Mouse (Mus musculus): ENCODE measurements around the gene Smyd3. TPM values are rescaled to one million over a fixed set of nuclear protein-coding genes. Genes with fewer than 3 reads are reported as not detected.

The Smyd3 gene
- polyA plus RNA-seq, 1 experiment from 2014 or later: 5.8 TPM

DNA sequence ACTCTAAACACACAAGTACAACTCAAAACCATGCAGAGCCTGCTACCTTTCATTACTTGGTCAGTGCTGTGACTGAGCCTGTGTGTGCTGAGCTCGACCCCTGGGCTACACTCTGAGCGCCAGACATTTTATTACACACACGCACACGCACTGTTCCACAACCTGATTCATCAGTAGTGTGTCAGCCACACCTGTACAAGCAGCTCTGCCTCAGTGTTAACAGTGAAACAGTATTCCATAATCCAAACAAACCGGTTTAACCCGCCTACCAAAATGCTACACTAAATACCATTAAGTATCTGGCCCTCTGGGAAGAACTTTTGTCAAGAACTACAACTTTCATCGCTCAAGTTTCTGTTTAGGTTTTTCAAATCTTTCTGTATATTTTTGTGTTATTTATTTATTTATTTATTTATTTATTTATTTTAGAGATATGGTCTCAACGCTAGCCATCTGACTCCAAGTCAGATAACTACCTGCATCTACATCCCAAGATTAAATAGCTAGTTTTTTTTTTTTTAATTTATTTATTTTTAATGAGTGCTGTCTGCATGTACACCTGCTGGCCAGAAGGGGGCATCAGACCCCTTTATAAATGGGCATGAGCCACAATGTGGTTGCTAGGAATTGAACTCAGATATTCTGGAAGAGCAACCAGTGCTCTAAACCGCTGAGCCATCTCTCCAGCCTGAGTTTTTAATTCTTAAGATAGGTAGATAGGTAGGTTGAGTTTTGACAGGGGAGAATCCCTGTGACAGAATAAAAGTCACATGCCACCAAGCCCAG, 11.1 kb downstream of the Smyd3 start:
- TF ChIP-seq CTCF (IDR thresholded peaks at IDR 0.05) (peak; percentile 74), EP300 (IDR thresholded peaks at IDR 0.05) (no peak)
- DNase-seq (ENCODE audit: low spot score) (peak; percentile 75), ATAC-seq (no peak)
- no peaks in the 10 kb centered on the region for H3K4me1 ChIP-seq (ENCODE audit: insufficient read depth, low read depth, low read length)
- H3K4me2 ChIP-seq (replicated peaks; ENCODE audit: low read depth, low read length): no peak overlapping the region
- no peaks in the 10 kb centered on the region for H3K9me3 ChIP-seq (ENCODE audit: low read length)
- 48% methylated on average over 9 of the region's 9 CpGs for WGBS
- no peak overlapping the region for H3K27ac ChIP-seq (ENCODE audit: low read length)
- H3K4me3 ChIP-seq (ENCODE audit: low read depth, low read length): no peak overlapping the region
- no peaks in the 10 kb centered on the region for H3K36me3 ChIP-seq (ENCODE audit: insufficient read depth, low read length)
- no peaks in the 10 kb centered on the region for H3K27me3 ChIP-seq (replicated peaks; ENCODE audit: insufficient read depth, low read length)
- H3K9ac ChIP-seq (replicated peaks; ENCODE audit: low read depth): no peak overlapping the region

DNA sequence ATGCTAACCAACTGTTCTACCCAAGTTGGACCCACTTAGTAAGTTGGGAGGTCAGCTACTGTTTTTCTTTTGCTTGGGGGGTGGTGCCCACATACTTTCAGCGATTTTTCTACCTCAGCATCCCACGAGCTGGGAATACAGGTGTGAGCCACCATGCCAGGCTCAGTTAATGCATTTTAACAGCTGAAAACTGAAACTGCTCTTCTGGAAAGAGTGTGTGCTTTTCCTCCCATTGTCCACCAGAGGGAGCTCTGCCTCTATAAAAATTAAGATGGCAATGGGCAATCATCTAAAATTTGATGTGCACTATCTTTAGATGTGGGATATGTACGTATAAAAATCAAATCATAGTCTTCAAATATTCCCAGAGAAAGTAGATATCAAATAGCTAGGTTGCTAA, 15.3 kb downstream of the Smyd3 start:
- ATAC-seq (no peak), DNase-seq (ENCODE audit: low spot score) (peak; percentile 68)
- WGBS: 7% methylated on average over 3 of the region's 3 CpGs
- H3K9me3 ChIP-seq (ENCODE audit: low read length): no peaks in the 10 kb centered on the region
- TF ChIP-seq EP300 (IDR thresholded peaks at IDR 0.05) (no peak), CTCF (IDR thresholded peaks at IDR 0.05) (peak; percentile 81)
- H3K27me3 ChIP-seq (replicated peaks; ENCODE audit: insufficient read depth, low read length): no peaks in the 10 kb centered on the region
- H3K4me1 ChIP-seq (ENCODE audit: insufficient read depth, low read depth, low read length): no peaks in the 10 kb centered on the region
- H3K4me2 ChIP-seq (replicated peaks; ENCODE audit: low read depth, low read length): no peak overlapping the region
- no peak overlapping the region for H3K9ac ChIP-seq (replicated peaks; ENCODE audit: low read depth)
- no peaks in the 10 kb centered on the region for H3K36me3 ChIP-seq (ENCODE audit: insufficient read depth, low read length)
- H3K27ac ChIP-seq (ENCODE audit: low read length): no peak overlapping the region
- H3K4me3 ChIP-seq (ENCODE audit: low read depth, low read length): no peak overlapping the region

DNA sequence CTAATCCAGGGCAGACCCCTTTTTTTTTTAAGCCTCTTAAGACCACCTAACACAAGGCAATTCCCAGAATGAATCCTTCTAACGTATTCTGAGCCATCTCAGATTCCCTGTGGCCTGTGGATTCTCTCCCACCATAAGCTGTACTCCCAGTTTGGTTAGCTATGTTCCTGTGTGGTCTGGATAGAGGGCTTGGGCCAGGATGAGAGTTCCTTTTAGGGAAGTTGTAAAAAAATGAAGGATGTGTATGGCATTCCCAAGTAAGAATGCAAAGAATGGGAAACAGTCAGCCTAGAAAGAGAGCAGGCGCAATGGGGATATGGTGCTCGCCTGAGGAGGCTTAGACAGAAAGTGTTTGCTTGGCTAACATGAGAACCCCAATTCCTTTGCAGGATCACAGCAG, 18.6 kb downstream of the Smyd3 start:
- no peak for TF ChIP-seq CTCF (IDR thresholded peaks at IDR 0.05)
- TF ChIP-seq EP300 (IDR thresholded peaks at IDR 0.05): no peak
- H3K27ac ChIP-seq (ENCODE audit: low read length): no peak overlapping the region
- no peaks in the 10 kb centered on the region for H3K27me3 ChIP-seq (replicated peaks; ENCODE audit: insufficient read depth, low read length)
- no peak overlapping the region for H3K9ac ChIP-seq (replicated peaks; ENCODE audit: low read depth)
- DNase-seq (ENCODE audit: low spot score) (peak; percentile 22), ATAC-seq (no peak; the same call in 1 of the 2 replicates)
- WGBS: 60% methylated on average over 3 of the region's 3 CpGs
- H3K4me2 ChIP-seq (replicated peaks; ENCODE audit: low read depth, low read length): no peak overlapping the region
- H3K4me1 ChIP-seq (ENCODE audit: insufficient read depth, low read depth, low read length): no peaks in the 10 kb centered on the region
- H3K36me3 ChIP-seq (ENCODE audit: insufficient read depth, low read length): no peaks in the 10 kb centered on the region
- no peaks in the 10 kb centered on the region for H3K9me3 ChIP-seq (ENCODE audit: low read length)
- no peak overlapping the region for H3K4me3 ChIP-seq (ENCODE audit: low read depth, low read length)

DNA sequence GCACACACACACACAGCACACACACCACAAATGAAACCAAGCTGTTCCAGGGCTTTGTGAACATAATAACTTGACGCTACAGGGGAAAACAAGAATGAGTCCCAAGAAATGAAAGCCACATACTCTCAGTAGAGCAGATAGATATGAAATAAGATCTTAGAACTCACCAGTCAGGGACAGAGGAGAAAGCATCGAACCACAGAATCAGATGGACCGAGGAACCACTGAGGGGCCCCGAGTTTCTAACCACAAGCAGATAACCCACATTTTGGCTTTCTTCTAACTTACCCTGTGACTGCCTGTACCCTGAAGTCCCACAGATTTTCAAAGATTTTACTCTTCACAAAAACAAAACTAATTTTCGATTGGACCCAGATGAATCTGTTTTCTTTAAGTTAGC, 24.9 kb downstream of the Smyd3 start:
- Histone ChIP-seq H3K27me3 (replicated peaks; ENCODE audit: insufficient read depth, low read length) (no peaks in the 10 kb centered on the region), H3K4me3 (ENCODE audit: low read depth, low read length) (no peak overlapping the region), H3K4me2 (replicated peaks; ENCODE audit: low read depth, low read length) (no peak overlapping the region), H3K4me1 (ENCODE audit: insufficient read depth, low read depth, low read length) (no peaks in the 10 kb centered on the region), H3K9ac (replicated peaks; ENCODE audit: low read depth) (no peak overlapping the region), H3K36me3 (ENCODE audit: insufficient read depth, low read length) (no peaks in the 10 kb centered on the region), H3K27ac (ENCODE audit: low read length) (no peak overlapping the region), H3K9me3 (ENCODE audit: low read length) (no peaks in the 10 kb centered on the region)
- DNase-seq (ENCODE audit: low spot score): no peak
- WGBS: 84% methylated on average over 5 of the region's 5 CpGs
- no peak for TF ChIP-seq CTCF (IDR thresholded peaks at IDR 0.05)
- TF ChIP-seq EP300 (IDR thresholded peaks at IDR 0.05): no peak
- ATAC-seq: no peak

DNA sequence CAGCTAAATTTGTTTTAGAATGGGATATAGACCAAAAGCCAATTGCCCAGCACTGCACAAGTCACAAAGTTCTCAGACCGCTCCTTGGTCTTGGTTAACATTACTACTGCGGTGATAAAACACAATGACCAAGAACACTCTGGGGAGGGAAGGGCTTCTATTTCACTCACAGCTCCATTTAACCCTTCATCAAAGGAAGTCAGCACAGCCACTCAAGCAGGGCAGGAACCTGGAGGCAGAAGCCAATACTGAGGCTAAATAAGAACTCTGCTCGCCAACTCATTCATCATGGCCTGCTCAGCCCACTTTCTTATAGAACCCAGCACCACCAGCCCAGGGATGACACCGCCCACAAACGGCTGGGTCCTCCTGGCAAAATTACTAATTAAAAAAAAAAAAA, 29.3 kb downstream of the Smyd3 start:
- H3K27ac ChIP-seq (ENCODE audit: low read length): no peak overlapping the region
- DNase-seq (ENCODE audit: low spot score) (no peak), ATAC-seq (no peak)
- no peak overlapping the region for H3K9ac ChIP-seq (replicated peaks; ENCODE audit: low read depth)
- no peaks in the 10 kb centered on the region for H3K9me3 ChIP-seq (ENCODE audit: low read length)
- WGBS: 92% methylated on average over 5 of the region's 5 CpGs
- no peak for TF ChIP-seq CTCF (IDR thresholded peaks at IDR 0.05)
- TF ChIP-seq EP300 (IDR thresholded peaks at IDR 0.05): no peak
- no peaks in the 10 kb centered on the region for H3K36me3 ChIP-seq (ENCODE audit: insufficient read depth, low read length)
- H3K4me3 ChIP-seq (ENCODE audit: low read depth, low read length): no peak overlapping the region
- H3K27me3 ChIP-seq (replicated peaks; ENCODE audit: insufficient read depth, low read length): no peaks in the 10 kb centered on the region
- H3K4me2 ChIP-seq (replicated peaks; ENCODE audit: low read depth, low read length): no peak overlapping the region
- no peaks in the 10 kb centered on the region for H3K4me1 ChIP-seq (ENCODE audit: insufficient read depth, low read depth, low read length)

DNA sequence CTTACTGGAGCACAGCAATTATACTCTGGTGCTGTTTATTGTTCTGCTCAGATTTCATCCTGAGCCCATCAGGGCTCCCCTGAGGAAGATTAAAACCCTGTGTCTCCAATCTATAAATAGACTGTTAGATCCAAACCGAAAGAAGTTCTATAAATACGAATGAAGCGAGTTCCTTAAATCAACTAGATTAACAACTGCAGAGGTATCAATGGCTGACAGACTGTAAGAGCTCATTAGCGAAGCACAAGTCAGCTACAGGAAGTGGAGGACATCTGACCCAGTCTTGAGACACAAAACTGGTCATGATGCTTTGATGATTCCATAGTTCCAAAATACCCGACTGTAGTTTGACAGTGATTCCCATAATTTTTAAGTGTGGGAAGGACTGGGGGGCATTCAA, 29.9 kb downstream of the Smyd3 start:
- 54% methylated on average over 5 of the region's 5 CpGs for WGBS
- no peaks in the 10 kb centered on the region for H3K27me3 ChIP-seq (replicated peaks; ENCODE audit: insufficient read depth, low read length)
- no peaks in the 10 kb centered on the region for H3K4me1 ChIP-seq (ENCODE audit: insufficient read depth, low read depth, low read length)
- no peak overlapping the region for H3K9ac ChIP-seq (replicated peaks; ENCODE audit: low read depth)
- TF ChIP-seq EP300 (IDR thresholded peaks at IDR 0.05) (no peak), CTCF (IDR thresholded peaks at IDR 0.05) (no peak)
- no peak for ATAC-seq
- H3K9me3 ChIP-seq (ENCODE audit: low read length): no peaks in the 10 kb centered on the region
- no peak overlapping the region for H3K4me2 ChIP-seq (replicated peaks; ENCODE audit: low read depth, low read length)
- H3K36me3 ChIP-seq (ENCODE audit: insufficient read depth, low read length): no peaks in the 10 kb centered on the region
- H3K27ac ChIP-seq (ENCODE audit: low read length): no peak overlapping the region
- no peak overlapping the region for H3K4me3 ChIP-seq (ENCODE audit: low read depth, low read length)
- no peak for DNase-seq (ENCODE audit: low spot score)
